Mouse (Mus musculus) forebrain, embryonic 16.5 days (tissue): ENCODE measurements around the gene Pik3r6. TPM values are rescaled to one million over a fixed set of nuclear protein-coding genes. Genes with fewer than 3 reads are reported as not detected.

ENCODE experiments used
- ATAC-seq: fragments of 200-750 bp; cut with Nextera tagmentation; 2 replicates; pipeline ENCODE4 v1.8.0; 2017; ENCODE audit warnings: mild to moderate bottlenecking, moderate library complexity
- H3K27ac ChIP-seq: fragments of 300-500 bp; sonication (generic); 2 replicates; pipeline ENCODE4 v1.5.1; 2014; ENCODE audit warnings: low read length, control low read depth
- H3K27me3 ChIP-seq: fragments of 300-500 bp; sonication (generic); replicated peaks from 2 replicates; pipeline ENCODE4 v1.6.1; 2014; ENCODE audit warnings: low read length; ENCODE audit not compliant: control insufficient read depth, insufficient read depth
- H3K36me3 ChIP-seq: fragments of 300-500 bp; sonication (generic); 2 replicates; pipeline ENCODE4 v1.6.1; 2014; ENCODE audit not compliant: control insufficient read depth, insufficient read depth
- H3K4me1 ChIP-seq: fragments of 300-500 bp; sonication (generic); replicated peaks from 2 replicates; pipeline ENCODE4 v1.6.1; 2014; ENCODE audit warnings: low read length; ENCODE audit not compliant: control insufficient read depth, insufficient read depth
- H3K4me2 ChIP-seq: fragments of 300-500 bp; sonication (generic); 2 replicates; pipeline ENCODE4 v1.6.1; 2014; ENCODE audit warnings: mild to moderate bottlenecking, low read length, control low read depth
- H3K4me3 ChIP-seq: fragments of 300-500 bp; sonication (generic); replicated peaks from 2 replicates; pipeline ENCODE4 v1.5.1; 2014; ENCODE audit warnings: mild to moderate bottlenecking, low read length, control low read depth
- H3K9ac ChIP-seq: fragments of 300-500 bp; sonication (generic); replicated peaks from 2 replicates; pipeline ENCODE4 v1.6.1; 2014; ENCODE audit warnings: low read depth, low read length, control low read depth
- H3K9me3 ChIP-seq: fragments of 300-500 bp; sonication (generic); 2 replicates; pipeline ENCODE4 v1.6.1; 2016; ENCODE audit warnings: low read length; ENCODE audit not compliant: control insufficient read depth
- WGBS: fragments of 180-500 bp; shearing (Covaris S2); extraction: QIAGEN DNeasy Blood & Tissue Kit; methylation state at CpG from one replicate; pipeline ENCODE4 v1.1.7; 2014; 5-methylcytosine and 5-hydroxymethylcytosine counted together
- polyA plus RNA-seq: library from polyadenylated mRNA; unstranded; fragments of >200 nt; fragmentation: Nextera tagmentation; extraction: Ambion mirVana; gene quantifications from 2 replicates; pipeline ENCODE4 v1.2.1, GENCODE M21; 2015

Gene Pik3r6
- polyA plus RNA-seq, 1 experiment from 2014 or later = 1.8 TPM

GRCm38 (mm10) chr11:68536026-68536425 lies 33.2 kb downstream of the Pik3r6 start:
- WGBS = 71% methylated on average over 4 of the region's 4 CpGs
- Histone ChIP-seq H3K27ac (no peak overlapping the region), H3K9me3 (no peaks in the 10 kb centered on the region), H3K9ac (no peak overlapping the region), H3K4me1 (no peaks in the 10 kb centered on the region), H3K4me3 (no peak overlapping the region), H3K27me3 (no peaks in the 10 kb centered on the region), H3K36me3 (no peaks in the 10 kb centered on the region), H3K4me2 (no peak overlapping the region)
- ATAC-seq = no peak

- no peak for ATAC-seq
- Histone ChIP-seq H3K9ac (no peak overlapping the region), H3K27ac (no peak overlapping the region), H3K4me1 (no peaks in the 10 kb centered on the region), H3K9me3 (no peaks in the 10 kb centered on the region), H3K4me3 (no peak overlapping the region), H3K27me3 (no peaks in the 10 kb centered on the region), H3K36me3 (no peaks in the 10 kb centered on the region), H3K4me2 (no peak overlapping the region)
- 36% methylated on average over 4 of the region's 4 CpGs for WGBS
Observed at GRCm38 (mm10) chr11:68536465-68536864, 33.6 kb downstream of the Pik3r6 start.

- 64% methylated on average over 5 of the region's 5 CpGs for WGBS
- no peak for ATAC-seq
- no peaks in the 10 kb centered on the region for H3K4me1 ChIP-seq
- H3K36me3 ChIP-seq = no peaks in the 10 kb centered on the region
- H3K4me3 ChIP-seq = no peak overlapping the region
- H3K27me3 ChIP-seq = no peaks in the 10 kb centered on the region
- H3K4me2 ChIP-seq = no peak overlapping the region
- H3K9me3 ChIP-seq = no peaks in the 10 kb centered on the region
- H3K27ac ChIP-seq = no peak overlapping the region
- no peak overlapping the region for H3K9ac ChIP-seq
Observed at GRCm38 (mm10) chr11:68539621-68540020, 36.8 kb downstream of the Pik3r6 start.

- Histone ChIP-seq H3K9ac (no peak overlapping the region), H3K4me1 (no peaks in the 10 kb centered on the region), H3K9me3 (no peaks in the 10 kb centered on the region), H3K36me3 (no peaks in the 10 kb centered on the region), H3K4me3 (no peak overlapping the region), H3K27me3 (no peaks in the 10 kb centered on the region), H3K4me2 (no peak overlapping the region), H3K27ac (no peak overlapping the region)
- 9% methylated on average over 8 of the region's 8 CpGs for WGBS
- ATAC-seq = no peak
Observed at GRCm38 (mm10) chr11:68544554-68544953, 41.7 kb downstream of the Pik3r6 start.

GRCm38 (mm10) chr11:68545172-68545571 lies 42.4 kb downstream of the Pik3r6 start:
- no peak overlapping the region for H3K9ac ChIP-seq
- H3K36me3 ChIP-seq = no peaks in the 10 kb centered on the region
- no peak overlapping the region for H3K4me2 ChIP-seq
- H3K9me3 ChIP-seq = no peaks in the 10 kb centered on the region
- WGBS = 61% methylated on average over 7 of the region's 7 CpGs
- no peak overlapping the region for H3K27ac ChIP-seq
- no peaks in the 10 kb centered on the region for H3K27me3 ChIP-seq
- ATAC-seq = no peak
- no peak overlapping the region for H3K4me3 ChIP-seq
- no peaks in the 10 kb centered on the region for H3K4me1 ChIP-seq

GRCm38 (mm10) chr11:68545682-68546222 lies 42.9 kb downstream of the Pik3r6 start:
- Histone ChIP-seq H3K9ac (no peak overlapping the region), H3K27ac (no peak overlapping the region), H3K27me3 (no peaks in the 10 kb centered on the region), H3K4me2 (no peak overlapping the region), H3K4me1 (no peaks in the 10 kb centered on the region), H3K4me3 (no peak overlapping the region), H3K36me3 (no peaks in the 10 kb centered on the region), H3K9me3 (no peaks in the 10 kb centered on the region)
- no peak for ATAC-seq
- WGBS = 78% methylated on average over 8 of the region's 8 CpGs

GRCm38 (mm10) chr11:68547484-68547883 lies 44.7 kb downstream of the Pik3r6 start:
- no peaks in the 10 kb centered on the region for H3K4me1 ChIP-seq
- WGBS = 51% methylated on average over 2 of the region's 2 CpGs
- H3K36me3 ChIP-seq = no peaks in the 10 kb centered on the region
- no peaks in the 10 kb centered on the region for H3K9me3 ChIP-seq
- no peak overlapping the region for H3K9ac ChIP-seq
- H3K27me3 ChIP-seq = no peaks in the 10 kb centered on the region
- H3K4me2 ChIP-seq = no peak overlapping the region
- H3K27ac ChIP-seq = no peak overlapping the region
- no peak overlapping the region for H3K4me3 ChIP-seq
- ATAC-seq = no peak

GRCm38 (mm10) chr11:68549597-68549996 lies 46.8 kb downstream of the Pik3r6 start:
- no peaks in the 10 kb centered on the region for H3K27me3 ChIP-seq
- no peaks in the 10 kb centered on the region for H3K4me1 ChIP-seq
- no peak overlapping the region for H3K9ac ChIP-seq
- H3K4me2 ChIP-seq = no peak overlapping the region
- 55% methylated on average over 3 of the region's 3 CpGs for WGBS
- no peak overlapping the region for H3K4me3 ChIP-seq
- no peaks in the 10 kb centered on the region for H3K36me3 ChIP-seq
- no peaks in the 10 kb centered on the region for H3K9me3 ChIP-seq
- H3K27ac ChIP-seq = no peak overlapping the region
- ATAC-seq = no peak

- Histone ChIP-seq H3K9ac (no peak overlapping the region), H3K4me3 (no peak overlapping the region), H3K4me2 (no peak overlapping the region), H3K9me3 (no peaks in the 10 kb centered on the region), H3K36me3 (no peaks in the 10 kb centered on the region), H3K4me1 (no peaks in the 10 kb centered on the region), H3K27me3 (no peaks in the 10 kb centered on the region), H3K27ac (no peak overlapping the region)
- WGBS = 62% methylated on average over 4 of the region's 4 CpGs
- ATAC-seq = no peak
Observed at GRCm38 (mm10) chr11:68550358-68550757, 47.5 kb downstream of the Pik3r6 start.

GRCm38 (mm10) chr11:68553981-68554471 lies 51.2 kb downstream of the Pik3r6 start:
- Histone ChIP-seq H3K36me3 (no peaks in the 10 kb centered on the region), H3K9ac (no peak overlapping the region), H3K4me1 (peaks cover 3% of the 10 kb centered on the region; the same call in 1 of the 2 replicates), H3K9me3 (no peaks in the 10 kb centered on the region), H3K4me2 (no peak overlapping the region), H3K27ac (no peak overlapping the region), H3K27me3 (0 out of 2 replicates have a peak, but pooled peaks cover 3% of the 10 kb centered on the region), H3K4me3 (no peak overlapping the region)
- no peak for ATAC-seq
- 32% methylated on average over 8 of the region's 8 CpGs for WGBS
